Mouse (Mus musculus) limb, embryonic 11.5 days (tissue): ENCODE data around the gene Tcte2. TPM values are rescaled to one million over a fixed set of nuclear protein-coding genes. Genes with fewer than 3 reads are reported as not detected.
"Not testable (repeated sequence)": the region's sequence is repeated elsewhere in the genome, so short reads cannot be mapped to it uniquely, and the experiment has no call there.

Experiments
- ATAC-seq: fragments of 200-750 bp; cut with Nextera tagmentation; 2 replicates; pipeline ENCODE4 v1.8.0; 2017; ENCODE audit warnings: low read depth; ENCODE audit not compliant: insufficient number of reproducible peaks, low FRiP score, low TSS enrichment
- DNase-seq: peaks from one replicate; pipeline ENCODE4 v3.0.0-alpha.2; 2015; ENCODE audit warnings: low spot score
- H3K27ac ChIP-seq: fragments of 300-500 bp; sonication (generic); replicated peaks from 2 replicates; pipeline ENCODE4 v1.5.1; 2014; ENCODE audit warnings: low read depth, mild to moderate bottlenecking, low read length
- H3K27me3 ChIP-seq: fragments of 300-500 bp; sonication (generic); 2 replicates; pipeline ENCODE4 v1.6.1; 2014; ENCODE audit warnings: mild to moderate bottlenecking, low read length, mixed read lengths; ENCODE audit not compliant: control insufficient read depth, insufficient read depth
- H3K36me3 ChIP-seq: fragments of 300-500 bp; sonication (generic); 2 replicates; pipeline ENCODE4 v1.6.1; 2014; ENCODE audit warnings: mild to moderate bottlenecking, low read length, moderate library complexity, mixed read lengths; ENCODE audit not compliant: control insufficient read depth, insufficient read depth
- H3K4me1 ChIP-seq: fragments of 300-500 bp; sonication (generic); 2 replicates; pipeline ENCODE4 v1.6.1; 2014; ENCODE audit warnings: low read length, mixed read lengths; ENCODE audit not compliant: control insufficient read depth, insufficient read depth
- H3K4me2 ChIP-seq: fragments of 300-500 bp; sonication (generic); 2 replicates; pipeline ENCODE4 v1.6.1; 2014; ENCODE audit warnings: low read depth, mild to moderate bottlenecking, moderate library complexity; ENCODE audit not compliant: severe bottlenecking
- H3K4me3 ChIP-seq: fragments of 300-500 bp; sonication (generic); 2 replicates; pipeline ENCODE4 v1.5.1; 2014; ENCODE audit warnings: low read depth, low read length
- H3K9ac ChIP-seq: fragments of 300-500 bp; sonication (generic); 2 replicates; pipeline ENCODE4 v1.6.1; 2014; ENCODE audit warnings: mild to moderate bottlenecking, low read length
- H3K9me3 ChIP-seq: fragments of 300-500 bp; sonication (generic); 2 replicates; pipeline ENCODE4 v1.6.1; 2016; ENCODE audit warnings: low read length; ENCODE audit not compliant: control insufficient read depth
- WGBS: fragments of 180-500 bp; shearing (Covaris S2); extraction: QIAGEN DNeasy Blood & Tissue Kit; methylation state at CpG from one replicate; pipeline ENCODE4 v1.1.7; 2014; 5-methylcytosine and 5-hydroxymethylcytosine counted together
- polyA plus RNA-seq: library from polyadenylated mRNA; unstranded; fragments of >200 nt; fragmentation: Nextera tagmentation; extraction: Ambion mirVana; gene quantifications from 2 replicates; pipeline ENCODE4 v1.2.1, GENCODE M21; 2014

Tcte2 gene
- polyA plus RNA-seq, 1 experiment from 2014 or later, result 4.5 TPM

DNA sequence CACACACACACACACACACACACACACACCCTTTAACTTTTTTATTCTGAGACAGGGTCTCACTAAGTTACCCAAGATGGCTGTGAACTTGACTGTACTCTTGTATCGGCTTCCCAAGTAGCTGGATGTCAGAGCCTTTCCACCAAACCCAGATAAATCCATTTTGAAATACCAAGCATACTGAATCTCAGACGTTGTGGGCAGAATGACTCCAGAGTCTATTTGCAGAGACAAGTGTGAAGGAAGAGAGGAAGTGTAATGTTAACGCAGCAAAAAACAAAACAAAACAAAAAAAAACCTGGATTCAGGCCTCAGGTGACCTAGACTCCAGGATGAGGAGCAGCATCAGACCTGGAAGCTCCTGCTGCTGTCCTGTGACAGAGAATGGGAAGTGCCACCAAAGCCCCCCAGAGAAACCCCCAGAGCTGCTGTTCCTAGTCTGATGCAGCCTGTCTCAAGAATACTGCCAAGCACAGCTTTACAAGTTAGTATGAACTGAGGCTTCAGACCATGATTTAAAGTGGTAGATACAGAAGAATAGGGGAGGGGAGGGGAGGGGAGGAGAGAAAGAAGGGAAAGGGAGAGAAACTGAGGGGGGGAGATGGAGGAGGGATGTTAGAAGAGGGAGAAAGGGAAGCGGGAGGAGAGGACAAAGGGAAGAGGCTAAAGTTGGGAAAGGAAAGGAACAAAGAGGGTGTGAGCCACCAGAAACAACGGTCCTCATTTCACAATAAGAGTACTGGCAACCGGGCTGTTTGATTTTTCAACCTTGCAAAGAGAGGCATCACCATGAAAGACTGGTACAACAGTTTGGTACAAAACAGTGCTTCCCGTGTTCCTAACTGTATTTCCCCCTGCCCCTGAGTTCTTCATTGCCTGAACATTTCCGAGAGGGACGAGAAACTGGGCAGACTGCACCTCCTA lies 84.1 kb downstream of the Tcte2 start:
- H3K9me3 ChIP-seq, result no peaks in the 10 kb centered on the region; the same call in 1 of the 2 replicates
- H3K27ac ChIP-seq, result no peak overlapping the region
- no peaks in the 10 kb centered on the region for H3K4me1 ChIP-seq
- no peak overlapping the region for H3K9ac ChIP-seq
- H3K4me2 ChIP-seq, result no peak overlapping the region
- 60% methylated on average over 9 of the region's 9 CpGs for WGBS
- no peaks in the 10 kb centered on the region for H3K36me3 ChIP-seq
- ATAC-seq (no peak), DNase-seq (no peak)
- no peak overlapping the region for H3K4me3 ChIP-seq
- H3K27me3 ChIP-seq, result no peaks in the 10 kb centered on the region

GRCm38 (mm10) chr17:13676099-13676498 lies 85.5 kb downstream of the Tcte2 start:
- not testable (repeated sequence) for H3K27me3 ChIP-seq, H3K4me1 ChIP-seq, ATAC-seq, H3K9ac ChIP-seq, H3K36me3 ChIP-seq, H3K4me2 ChIP-seq, H3K4me3 ChIP-seq, H3K27ac ChIP-seq, DNase-seq, H3K9me3 ChIP-seq
- WGBS, result 91% methylated on average over 3 of the region's 3 CpGs

DNA sequence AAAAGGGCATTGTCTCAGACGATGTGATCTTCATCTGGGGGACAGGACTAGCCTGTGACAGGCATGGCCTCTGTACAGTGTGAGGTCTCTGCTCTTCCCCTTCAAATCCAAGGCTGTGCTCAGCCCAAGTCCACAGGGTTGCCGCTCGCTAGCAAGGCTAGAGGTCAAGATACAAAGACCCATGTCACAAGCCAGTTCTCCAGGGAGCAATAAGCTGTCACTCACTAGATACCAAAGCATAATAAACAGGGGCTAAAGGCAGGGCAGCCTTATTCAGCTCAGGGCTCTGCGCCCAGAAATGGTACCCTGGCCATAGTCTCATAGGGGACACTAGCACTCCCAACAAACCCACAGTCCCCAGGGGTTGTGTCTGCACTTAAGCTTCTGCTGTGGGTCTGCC lies 86.0 kb downstream of the Tcte2 start:
- no peak overlapping the region for H3K27ac ChIP-seq
- no peaks in the 10 kb centered on the region for H3K4me1 ChIP-seq
- DNase-seq (no peak), ATAC-seq (no peak)
- H3K9me3 ChIP-seq, result no peaks in the 10 kb centered on the region; the same call in 1 of the 2 replicates
- no peaks in the 10 kb centered on the region for H3K27me3 ChIP-seq
- no peak overlapping the region for H3K4me3 ChIP-seq
- H3K9ac ChIP-seq, result no peak overlapping the region
- 66% methylated on average over 4 of the region's 4 CpGs for WGBS
- no peak overlapping the region for H3K4me2 ChIP-seq
- no peaks in the 10 kb centered on the region for H3K36me3 ChIP-seq

DNA sequence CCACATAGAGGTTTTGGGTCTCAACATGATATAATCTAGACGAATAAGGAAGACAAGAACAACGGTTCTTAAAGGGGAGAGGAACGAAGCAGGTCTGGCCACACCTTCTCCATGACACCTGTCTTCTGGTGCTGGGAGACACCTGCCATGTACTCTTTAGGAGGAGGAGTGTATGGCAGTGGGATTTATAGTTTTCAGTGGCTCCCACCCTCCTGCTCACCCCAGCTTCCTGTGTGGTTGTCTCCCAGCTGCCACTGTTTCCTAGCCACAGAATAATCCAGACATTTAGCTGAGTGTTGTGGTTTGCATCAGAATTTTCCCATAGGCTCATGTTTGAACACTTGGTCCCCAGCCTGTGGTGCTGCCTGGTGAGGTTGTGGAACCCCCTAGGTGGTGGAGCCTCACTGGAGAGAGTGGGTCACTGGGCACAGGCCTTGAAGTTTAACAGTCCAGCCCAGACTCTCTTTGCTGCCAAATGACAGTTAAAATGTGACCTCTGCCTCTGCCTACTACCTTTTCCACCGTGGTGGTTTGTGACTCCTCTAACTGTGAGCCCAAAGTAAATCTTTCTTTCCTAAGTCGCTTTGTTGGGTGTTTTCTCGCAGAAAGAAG lies 86.8 kb downstream of the Tcte2 start:
- H3K4me1 ChIP-seq, result no peaks in the 10 kb centered on the region
- H3K4me2 ChIP-seq, result no peak overlapping the region
- WGBS, result 84% methylated on average over 6 of the region's 6 CpGs
- H3K27me3 ChIP-seq, result no peaks in the 10 kb centered on the region
- no peak for ATAC-seq
- DNase-seq, result no peak
- no peak overlapping the region for H3K27ac ChIP-seq
- H3K9me3 ChIP-seq, result no peaks in the 10 kb centered on the region
- no peak overlapping the region for H3K9ac ChIP-seq
- H3K4me3 ChIP-seq, result no peak overlapping the region
- H3K36me3 ChIP-seq, result no peaks in the 10 kb centered on the region

DNA sequence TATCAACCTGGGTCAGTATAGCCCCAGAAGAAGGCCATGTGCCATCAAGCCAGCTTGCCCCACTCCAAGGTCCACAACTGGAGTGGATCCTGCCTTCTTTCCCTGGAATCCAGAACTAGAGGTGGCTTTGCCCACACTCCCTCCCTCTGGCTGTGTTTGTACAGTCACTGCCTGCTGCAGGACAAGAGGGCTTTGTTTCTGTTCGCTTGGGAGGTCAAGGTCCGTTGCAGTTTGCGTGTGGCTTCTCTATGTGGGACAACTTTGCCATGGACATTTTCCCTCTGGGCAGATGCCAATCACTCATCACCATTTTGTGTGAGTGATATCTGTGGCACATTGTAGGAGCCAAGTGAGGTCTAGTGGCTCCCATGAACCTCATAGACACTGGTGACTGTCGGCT lies 89.9 kb downstream of the Tcte2 start:
- no peak for ATAC-seq
- WGBS, result 85% methylated on average over 4 of the region's 4 CpGs
- DNase-seq, result no peak
- Histone ChIP-seq H3K4me3 (no peak overlapping the region), H3K4me1 (peaks cover 7% of the 10 kb centered on the region; the same call in 1 of the 2 replicates), H3K9me3 (no peaks in the 10 kb centered on the region), H3K36me3 (no peaks in the 10 kb centered on the region), H3K9ac (no peak overlapping the region), H3K27me3 (no peaks in the 10 kb centered on the region), H3K27ac (no peak overlapping the region), H3K4me2 (no peak overlapping the region)

GRCm38 (mm10) chr17:13670227-13670626 lies 91.4 kb downstream of the Tcte2 start:
- Histone ChIP-seq H3K4me2 (no peak overlapping the region), H3K9me3 (no peaks in the 10 kb centered on the region), H3K27ac (no peak overlapping the region), H3K36me3 (no peaks in the 10 kb centered on the region), H3K9ac (no peak overlapping the region), H3K4me1 (peaks cover 7% of the 10 kb centered on the region; the same call in 1 of the 2 replicates), H3K27me3 (no peaks in the 10 kb centered on the region), H3K4me3 (no peak overlapping the region)
- no peak for DNase-seq
- no peak for ATAC-seq

DNA sequence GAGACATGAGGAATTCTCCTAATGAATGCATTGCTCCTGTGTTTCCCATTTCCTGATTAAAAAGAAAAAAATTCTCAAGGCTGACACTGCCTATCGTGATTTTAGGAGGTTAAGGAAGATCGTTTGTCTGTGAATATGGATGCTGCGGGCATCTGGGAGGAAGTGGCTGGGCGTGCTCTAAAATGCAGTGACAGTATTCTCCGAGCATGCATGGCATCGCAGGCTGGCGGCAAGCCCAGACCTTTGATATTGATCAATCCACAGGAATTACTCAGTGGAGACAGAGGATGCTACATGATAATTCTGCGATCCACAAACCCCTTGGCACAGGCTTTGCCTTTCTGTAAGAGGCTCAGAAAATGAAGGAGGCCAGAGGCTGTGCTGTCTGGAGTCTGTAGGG lies 92.4 kb downstream of the Tcte2 start:
- no peak overlapping the region for H3K27ac ChIP-seq
- no peaks in the 10 kb centered on the region for H3K9me3 ChIP-seq
- H3K36me3 ChIP-seq, result no peaks in the 10 kb centered on the region
- ATAC-seq (no peak), DNase-seq (no peak)
- no peaks in the 10 kb centered on the region for H3K27me3 ChIP-seq
- WGBS, result 42% methylated on average over 8 of the region's 8 CpGs
- H3K4me3 ChIP-seq, result no peak overlapping the region
- no peak overlapping the region for H3K4me2 ChIP-seq
- H3K4me1 ChIP-seq, result peaks cover 7% of the 10 kb centered on the region; the same call in 1 of the 2 replicates
- no peak overlapping the region for H3K9ac ChIP-seq

DNA sequence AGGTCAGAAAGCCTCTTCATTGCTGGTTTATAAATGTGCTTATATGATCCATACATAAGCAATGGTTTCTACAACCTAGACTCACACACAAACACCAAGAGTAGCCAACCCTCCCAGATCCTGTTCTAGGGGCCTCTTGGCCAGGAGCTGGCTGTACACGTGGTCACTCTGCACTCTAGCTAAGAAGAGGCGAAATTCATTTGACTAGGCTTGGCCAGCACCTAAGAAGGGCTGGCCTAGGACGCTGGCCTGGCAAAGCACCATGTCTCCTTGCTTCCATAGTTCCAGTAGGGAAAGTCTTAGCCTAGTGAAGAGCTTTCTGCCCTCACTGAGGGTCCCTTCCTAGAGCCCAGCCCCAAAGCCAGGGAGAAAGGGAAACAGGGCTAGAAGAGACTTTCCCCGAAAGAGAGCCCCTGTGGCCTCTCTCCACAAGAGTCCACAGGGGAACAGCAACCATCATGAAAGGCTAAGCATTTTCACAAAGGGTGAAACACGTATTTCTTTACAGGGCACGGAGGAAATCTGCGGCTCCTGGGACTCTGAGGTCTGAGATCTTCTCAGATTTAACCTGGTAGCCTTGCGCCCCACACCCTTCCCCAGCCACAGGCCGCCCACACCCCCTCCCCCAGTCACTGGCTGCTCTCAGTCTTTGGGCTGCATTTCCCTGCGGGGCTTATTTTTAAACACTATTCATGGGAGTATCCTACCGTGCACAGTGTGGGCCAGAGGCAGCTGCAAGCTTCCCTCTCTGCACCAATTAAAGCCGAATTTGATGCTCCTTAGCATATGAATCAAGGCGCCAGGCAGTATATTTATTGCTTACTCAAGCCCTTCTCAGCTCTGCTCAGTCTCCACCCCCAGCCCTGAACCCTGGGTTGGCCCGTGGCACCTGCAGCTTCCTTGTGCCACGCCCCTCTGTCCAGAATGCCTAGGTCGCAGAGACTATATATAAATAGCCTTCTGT lies 93.3 kb downstream of the Tcte2 start:
- H3K9ac ChIP-seq, result no peak overlapping the region
- DNase-seq (peak; percentile 45), ATAC-seq (peak; percentile 59; the same call in 1 of the 2 replicates)
- no peak overlapping the region for H3K27ac ChIP-seq
- 8% methylated on average over 16 of the region's 16 CpGs for WGBS
- peaks cover 11% of the 10 kb centered on the region for H3K4me1 ChIP-seq
- H3K9me3 ChIP-seq, result no peaks in the 10 kb centered on the region
- H3K4me2 ChIP-seq, result 0 out of 2 replicates have a peak overlapping the region, but pooled peaks have one; percentile 0
- no peaks in the 10 kb centered on the region for H3K36me3 ChIP-seq
- H3K4me3 ChIP-seq, result no peak overlapping the region
- no peaks in the 10 kb centered on the region for H3K27me3 ChIP-seq
